Mouse (Mus musculus) ovary, adult 2 months (tissue): ENCODE measurements around the gene Tcf3. TPM values are rescaled to one million over a fixed set of nuclear protein-coding genes. Genes with fewer than 3 reads are reported as not detected.

Experiments used
- polyA plus RNA-seq: library from polyadenylated mRNA; depleted of rRNA; stranded (reverse); fragments of >200 nt; gene quantifications from 2 replicates; pipeline ENCODE4 v1.2.3, GENCODE M21; 2012; rRNA removed

Gene Tcf3
- polyA plus RNA-seq = 199 and 209 TPM in 2 replicates

DNA sequence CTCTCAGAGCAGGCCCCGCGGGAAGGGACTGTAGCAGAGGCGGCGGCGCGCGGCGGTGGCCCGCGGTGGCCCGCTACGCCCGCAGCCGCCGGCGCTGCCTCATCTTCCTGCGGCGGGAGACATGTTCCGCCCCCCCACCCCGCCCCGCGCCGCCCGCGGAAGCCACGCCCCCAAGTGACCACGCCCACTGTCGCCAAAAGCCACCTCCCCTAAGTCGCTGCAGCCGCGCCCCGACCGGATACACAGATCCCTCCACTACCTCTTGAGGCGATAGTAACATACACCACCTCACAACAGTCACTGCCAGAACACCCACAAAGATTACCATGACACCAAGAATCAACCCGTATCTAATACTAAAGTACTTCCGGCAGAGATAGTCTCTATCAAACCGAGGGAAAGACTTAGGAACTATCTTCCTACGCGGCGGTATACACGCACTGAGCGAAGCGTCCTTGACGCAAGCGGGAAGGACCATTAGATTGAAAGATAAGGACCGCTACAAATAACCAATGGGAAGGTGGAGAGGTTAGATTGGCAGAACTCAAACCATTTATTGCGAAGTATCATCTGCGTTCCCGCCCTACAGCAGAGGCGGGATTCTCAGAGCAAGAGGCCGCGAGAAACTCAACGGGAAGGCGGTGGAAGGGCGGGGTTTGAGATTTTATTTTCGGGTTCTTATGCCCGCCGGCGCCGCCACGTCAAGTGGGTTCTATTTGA is at the start of gene Tcf3:
Tcf3 (minus strand) TSS at position 135 of the 720 bp plus-strand sequence.

DNA sequence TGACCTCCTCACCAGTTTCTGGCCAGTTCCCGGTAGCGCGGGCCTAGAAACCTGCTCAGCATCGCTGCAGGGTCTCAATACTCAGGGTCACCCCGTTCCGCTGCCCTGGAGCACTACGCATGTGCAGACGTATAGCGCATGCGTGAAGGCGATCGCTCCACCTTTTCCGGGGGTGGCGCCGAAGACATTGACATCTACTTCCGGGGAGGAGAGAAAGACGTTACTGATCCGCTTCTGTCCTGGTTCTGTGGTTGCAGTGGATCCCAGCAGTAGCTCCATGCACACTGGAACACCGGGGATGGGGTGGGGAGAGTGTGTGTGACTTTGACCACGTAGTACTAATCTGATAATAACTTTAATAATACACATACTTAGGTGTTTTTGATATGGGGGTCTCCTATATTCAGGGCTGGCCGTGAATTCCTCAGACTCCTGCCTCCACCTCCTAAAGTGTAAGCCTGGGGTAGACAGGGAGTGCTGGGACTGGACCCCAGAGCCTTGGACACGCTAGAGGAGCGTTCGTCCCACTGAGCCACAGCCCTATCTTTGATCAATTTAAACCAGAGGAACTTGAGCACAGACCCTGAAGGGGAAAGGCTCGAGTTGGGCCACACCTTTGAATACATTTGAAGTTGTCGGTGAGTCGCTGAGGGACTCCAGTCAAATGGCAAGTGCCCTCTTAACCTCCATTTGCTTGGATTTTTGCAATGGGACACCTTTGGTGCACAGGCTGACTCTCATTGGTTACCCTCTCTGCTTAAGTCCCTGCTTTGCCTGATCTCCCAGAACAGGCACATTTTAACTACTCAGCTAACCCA is 26.6 kb downstream of the Tcf3 start, which contains the start of gene Uqcr11:
Uqcr11 (minus strand) TSS at position 147 of the 818 bp plus-strand sequence.

DNA sequence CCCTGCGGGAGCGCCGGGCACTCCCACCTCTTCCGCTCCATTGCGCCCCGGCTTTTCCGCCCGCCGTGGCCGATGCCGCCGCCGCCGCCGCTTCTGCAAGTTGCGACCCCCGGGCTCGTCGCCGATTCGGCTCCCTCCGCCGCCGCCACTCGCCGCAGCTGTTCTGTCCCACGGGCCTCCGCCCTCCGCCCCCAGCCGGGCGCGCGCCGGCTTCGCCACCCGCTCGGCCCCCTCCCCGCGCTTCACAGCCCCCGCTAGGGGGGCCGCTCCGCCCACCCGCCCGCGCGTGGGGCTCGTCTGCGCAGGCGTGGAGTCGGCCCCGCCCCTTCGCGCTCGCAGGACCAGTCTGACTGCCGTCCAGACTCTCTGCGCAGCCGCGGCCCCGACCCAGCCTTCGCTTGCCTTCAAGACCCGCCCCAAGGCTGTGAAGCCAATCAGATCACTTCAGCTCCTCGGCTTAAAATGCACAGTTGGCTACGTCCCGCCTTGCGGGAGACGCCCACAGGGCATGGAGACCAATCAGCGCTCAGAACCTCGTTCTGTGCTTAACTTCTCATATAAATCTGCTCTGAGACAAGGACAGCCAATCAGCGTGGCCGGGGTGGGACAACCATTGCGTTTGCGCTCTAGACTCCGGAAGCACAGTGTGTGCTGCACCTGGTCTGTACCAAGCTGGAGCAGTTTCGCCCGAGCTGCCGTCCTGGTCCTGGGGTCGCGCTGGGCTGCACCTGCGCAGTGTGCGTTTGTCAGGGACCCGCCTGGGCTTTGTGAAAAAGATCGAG is 34.1 kb downstream of the Tcf3 start, which contains the start of gene Mbd3:
Mbd3 (minus strand) TSS at position 360 of the 782 bp plus-strand sequence.

DNA sequence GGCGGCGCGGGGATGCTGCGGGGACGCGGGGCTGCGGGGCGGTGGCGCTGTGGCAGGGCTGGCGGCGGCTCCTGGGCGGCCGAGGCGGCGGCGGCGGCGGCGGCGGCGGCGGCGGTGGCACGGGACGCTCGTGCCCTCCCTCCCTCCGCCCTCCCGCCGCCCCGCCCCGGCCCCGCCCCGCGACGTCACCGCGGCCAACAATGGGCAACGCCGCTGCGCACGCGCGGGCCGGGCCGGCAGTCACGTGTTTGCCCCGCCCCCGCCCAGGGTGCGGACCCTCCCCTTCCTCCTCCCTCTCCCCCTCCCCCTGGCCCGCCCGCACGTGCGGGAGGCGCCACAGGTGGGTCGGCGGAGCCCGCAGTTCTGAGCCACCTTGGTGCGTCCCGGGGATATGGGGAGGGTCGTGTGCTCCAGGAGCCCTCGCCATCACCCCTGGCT is 45.9 kb downstream of the Tcf3 start, which contains the start of gene Mex3d:
Mex3d (minus strand) TSS at position 138 of the 438 bp plus-strand sequence.

Other genes with a start within 250 kb of the Tcf3 start
- 50.0 and 52.1 TPM in 2 replicates for gene Mum1, start 207.2 kb downstream of the Tcf3 start, polyA plus RNA-seq
- gene Ndufs7, start 184.5 kb downstream of the Tcf3 start, polyA plus RNA-seq = 763 TPM in 2 replicates
- 151 and 218 TPM in 2 replicates for gene Gamt, start 172.6 kb downstream of the Tcf3 start, polyA plus RNA-seq
- 82.9 and 83.0 TPM in 2 replicates for gene Dazap1, start 172.2 kb downstream of the Tcf3 start, polyA plus RNA-seq
- gene Rps15, start 141.2 kb downstream of the Tcf3 start, polyA plus RNA-seq = 1,795 and 1,851 TPM in 2 replicates
- gene Apc2, start 137.7 kb downstream of the Tcf3 start, polyA plus RNA-seq = 3.4 and 4.0 TPM in 2 replicates
- 71.0 and 75.2 TPM in 2 replicates for gene 2310011J03Rik, start 113.1 kb downstream of the Tcf3 start, polyA plus RNA-seq
- gene Pcsk4, start 104.1 kb downstream of the Tcf3 start, polyA plus RNA-seq = 17.4 and 20.3 TPM in 2 replicates
- 8.6 and 13.7 TPM in 2 replicates for gene Reep6, start 103.7 kb downstream of the Tcf3 start, polyA plus RNA-seq
- 18.5 and 21.2 TPM in 2 replicates for gene Adamtsl5, start 85.2 kb downstream of the Tcf3 start, polyA plus RNA-seq
- gene Plk5, start 77.2 kb downstream of the Tcf3 start, polyA plus RNA-seq = 8.2 and 10.0 TPM in 2 replicates
- 95.3 and 114 TPM in 2 replicates for gene Mex3d, start 46.0 kb downstream of the Tcf3 start, polyA plus RNA-seq
- gene Mbd3, start 34.1 kb downstream of the Tcf3 start, polyA plus RNA-seq = 266 and 282 TPM in 2 replicates
- 1,515 and 1,936 TPM in 2 replicates for gene Uqcr11, start 26.8 kb downstream of the Tcf3 start, polyA plus RNA-seq
- 0.02 and 0.06 TPM in 2 replicates for gene Onecut3, start 61.2 kb upstream of the Tcf3 start, polyA plus RNA-seq
- 0.19 and 0.22 TPM in 2 replicates for gene Atp8b3, start 105.5 kb upstream of the Tcf3 start, polyA plus RNA-seq
- 98.1 and 124 TPM in 2 replicates for gene Rexo1, start 127.9 kb upstream of the Tcf3 start, polyA plus RNA-seq
- gene Klf16, start 143.7 kb upstream of the Tcf3 start, polyA plus RNA-seq = 57.0 and 74.9 TPM in 2 replicates
- 395 and 572 TPM in 2 replicates for gene Abhd17a, start 156.7 kb upstream of the Tcf3 start, polyA plus RNA-seq
- 130 and 147 TPM in 2 replicates for gene Scamp4, start 169.2 kb upstream of the Tcf3 start, polyA plus RNA-seq
- gene Adat3, start 169.2 kb upstream of the Tcf3 start, polyA plus RNA-seq = 31.5 and 40.6 TPM in 2 replicates
- gene Gm49322, start 172.4 kb upstream of the Tcf3 start, polyA plus RNA-seq = 4.1 and 4.6 TPM in 2 replicates
- 331 and 342 TPM in 2 replicates for gene Csnk1g2, start 189.2 kb upstream of the Tcf3 start, polyA plus RNA-seq
- 158 and 164 TPM in 2 replicates for gene Btbd2, start 223.4 kb upstream of the Tcf3 start, polyA plus RNA-seq
- gene Mknk2, start 244.5 kb upstream of the Tcf3 start, polyA plus RNA-seq = 264 and 300 TPM in 2 replicates